Mouse (Mus musculus): Measurements from ENCODE around the gene Gm21860. TPM values are rescaled to one million over a fixed set of nuclear protein-coding genes. Genes with fewer than 3 reads are reported as not detected.
"Not testable (repeated sequence)": the region's sequence is repeated elsewhere in the genome, so short reads cannot be mapped to it uniquely, and the experiment has no call there.

Gm21860 gene
- polyA plus RNA-seq, 1 experiment from 2014 or later: not detected

GRCm38 (mm10) chrY:90727121-90727908 lies 27.3 kb downstream of the Gm21860 start:
- not testable (repeated sequence) for ATAC-seq
- 78% methylated on average over 13 of the region's 13 CpGs for WGBS

GRCm38 (mm10) chrY:90725701-90726451 lies 28.7 kb downstream of the Gm21860 start:
- H3K36me3 ChIP-seq (ENCODE audit: control insufficient read depth, insufficient read depth, low read length); H3K4me1 ChIP-seq (ENCODE audit: control insufficient read depth, insufficient read depth, low read length); H3K4me2 ChIP-seq (ENCODE audit: low read length); H3K27ac ChIP-seq (ENCODE audit: low read length); H3K9ac ChIP-seq (ENCODE audit: low read depth, low read length); H3K27me3 ChIP-seq (ENCODE audit: control insufficient read depth, insufficient read depth, low read depth, low read length); H3K9me3 ChIP-seq (replicated peaks; ENCODE audit: control insufficient read depth, low read length, poor library complexity, severe bottlenecking); ATAC-seq; H3K4me3 ChIP-seq (ENCODE audit: low read depth, low read length): not testable (repeated sequence)
- 67% methylated on average over 19 of the region's 23 CpGs for WGBS

More at GRCm38 (mm10) chrY:90727121-90727908, 27.3 kb downstream of the Gm21860 start:
- not testable (repeated sequence) for H3K9me3 ChIP-seq (replicated peaks; ENCODE audit: control insufficient read depth, low read length, poor library complexity, severe bottlenecking); H3K4me2 ChIP-seq (ENCODE audit: low read length); H3K36me3 ChIP-seq (ENCODE audit: control insufficient read depth, insufficient read depth, low read length); H3K4me3 ChIP-seq (ENCODE audit: low read depth, low read length); H3K27me3 ChIP-seq (ENCODE audit: control insufficient read depth, insufficient read depth, low read depth, low read length); H3K9ac ChIP-seq (ENCODE audit: low read depth, low read length); H3K4me1 ChIP-seq (ENCODE audit: control insufficient read depth, insufficient read depth, low read length); H3K27ac ChIP-seq (ENCODE audit: low read length)

GRCm38 (mm10) chrY:90725166-90725565 lies 29.5 kb downstream of the Gm21860 start:
- H3K9ac ChIP-seq (ENCODE audit: low read depth, low read length); H3K36me3 ChIP-seq (ENCODE audit: control insufficient read depth, insufficient read depth, low read length); ATAC-seq; H3K4me2 ChIP-seq (ENCODE audit: low read length); H3K27ac ChIP-seq (ENCODE audit: low read length); H3K9me3 ChIP-seq (replicated peaks; ENCODE audit: control insufficient read depth, low read length, poor library complexity, severe bottlenecking); H3K27me3 ChIP-seq (ENCODE audit: control insufficient read depth, insufficient read depth, low read depth, low read length); H3K4me3 ChIP-seq (ENCODE audit: low read depth, low read length); H3K4me1 ChIP-seq (ENCODE audit: control insufficient read depth, insufficient read depth, low read length): not testable (repeated sequence)
- 91% methylated on average over 10 of the region's 10 CpGs for WGBS

GRCm38 (mm10) chrY:90724014-90724709 lies 30.5 kb downstream of the Gm21860 start:
- not testable (repeated sequence) for H3K4me3 ChIP-seq (ENCODE audit: low read depth, low read length); H3K9me3 ChIP-seq (replicated peaks; ENCODE audit: control insufficient read depth, low read length, poor library complexity, severe bottlenecking); H3K27me3 ChIP-seq (ENCODE audit: control insufficient read depth, insufficient read depth, low read depth, low read length); H3K4me2 ChIP-seq (ENCODE audit: low read length); H3K9ac ChIP-seq (ENCODE audit: low read depth, low read length); H3K4me1 ChIP-seq (ENCODE audit: control insufficient read depth, insufficient read depth, low read length); H3K27ac ChIP-seq (ENCODE audit: low read length); H3K36me3 ChIP-seq (ENCODE audit: control insufficient read depth, insufficient read depth, low read length)
- WGBS: 53% methylated on average over 8 of the region's 8 CpGs
- peak; percentile 91 for ATAC-seq

- not testable (repeated sequence) for H3K9me3 ChIP-seq (replicated peaks; ENCODE audit: control insufficient read depth, low read length, poor library complexity, severe bottlenecking); H3K36me3 ChIP-seq (ENCODE audit: control insufficient read depth, insufficient read depth, low read length); H3K27me3 ChIP-seq (ENCODE audit: control insufficient read depth, insufficient read depth, low read depth, low read length); H3K4me1 ChIP-seq (ENCODE audit: control insufficient read depth, insufficient read depth, low read length); H3K9ac ChIP-seq (ENCODE audit: low read depth, low read length); H3K27ac ChIP-seq (ENCODE audit: low read length); H3K4me2 ChIP-seq (ENCODE audit: low read length); H3K4me3 ChIP-seq (ENCODE audit: low read depth, low read length)
- ATAC-seq: peak; percentile 86
- 72% methylated on average over 9 of the region's 9 CpGs for WGBS
Measured at GRCm38 (mm10) chrY:90723336-90723987, 31.2 kb downstream of the Gm21860 start.

- not testable (repeated sequence) for H3K4me2 ChIP-seq (ENCODE audit: low read length); H3K9me3 ChIP-seq (replicated peaks; ENCODE audit: control insufficient read depth, low read length, poor library complexity, severe bottlenecking); ATAC-seq; H3K4me1 ChIP-seq (ENCODE audit: control insufficient read depth, insufficient read depth, low read length); H3K9ac ChIP-seq (ENCODE audit: low read depth, low read length); H3K4me3 ChIP-seq (ENCODE audit: low read depth, low read length); H3K27ac ChIP-seq (ENCODE audit: low read length); H3K27me3 ChIP-seq (ENCODE audit: control insufficient read depth, insufficient read depth, low read depth, low read length); H3K36me3 ChIP-seq (ENCODE audit: control insufficient read depth, insufficient read depth, low read length)
- WGBS: 54% methylated on average over 4 of the region's 5 CpGs
Measured at GRCm38 (mm10) chrY:90720505-90720904, 34.1 kb downstream of the Gm21860 start.

GRCm38 (mm10) chrY:90719403-90720232 lies 35.0 kb downstream of the Gm21860 start:
- not testable (repeated sequence) for H3K36me3 ChIP-seq (ENCODE audit: control insufficient read depth, insufficient read depth, low read length); H3K27me3 ChIP-seq (ENCODE audit: control insufficient read depth, insufficient read depth, low read depth, low read length); H3K9me3 ChIP-seq (replicated peaks; ENCODE audit: control insufficient read depth, low read length, poor library complexity, severe bottlenecking); H3K27ac ChIP-seq (ENCODE audit: low read length); H3K9ac ChIP-seq (ENCODE audit: low read depth, low read length); H3K4me2 ChIP-seq (ENCODE audit: low read length); H3K4me3 ChIP-seq (ENCODE audit: low read depth, low read length); ATAC-seq; H3K4me1 ChIP-seq (ENCODE audit: control insufficient read depth, insufficient read depth, low read length)
- WGBS: 77% methylated on average over 13 of the region's 13 CpGs

Data from midbrain, embryonic 16.5 days (tissue).